Mouse (Mus musculus) neural tube, embryonic 14.5 days (tissue): ENCODE measurements around the gene Fam199x. TPM values are rescaled to one million over a fixed set of nuclear protein-coding genes. Genes with fewer than 3 reads are reported as not detected.

Experiments
- ATAC-seq: fragments of 200-750 bp; cut with Nextera tagmentation; 2 replicates; pipeline ENCODE4 v1.8.0; 2017; ENCODE audit warnings: low read depth, mild to moderate bottlenecking, moderate TSS enrichment, moderate library complexity
- H3K27ac ChIP-seq: fragments of 300-500 bp; sonication (generic); 2 replicates; pipeline ENCODE4 v1.5.1; 2014; ENCODE audit warnings: low read depth, mild to moderate bottlenecking, control low read depth, low read length, moderate library complexity, mixed read lengths
- H3K27me3 ChIP-seq: fragments of 300-500 bp; sonication (generic); 2 replicates; pipeline ENCODE4 v1.6.1; 2014; ENCODE audit warnings: low read length; ENCODE audit not compliant: control insufficient read depth, insufficient read depth
- H3K36me3 ChIP-seq: fragments of 300-500 bp; sonication (generic); 2 replicates; pipeline ENCODE4 v1.6.1; 2014; ENCODE audit warnings: low read length, mixed read lengths; ENCODE audit not compliant: control insufficient read depth, insufficient read depth
- H3K4me1 ChIP-seq: fragments of 300-500 bp; sonication (generic); 2 replicates; pipeline ENCODE4 v1.6.1; 2014; ENCODE audit warnings: low read length; ENCODE audit not compliant: control insufficient read depth, insufficient read depth
- H3K4me2 ChIP-seq: fragments of 300-500 bp; sonication (generic); 2 replicates; pipeline ENCODE4 v1.6.1; 2014; ENCODE audit warnings: mild to moderate bottlenecking, low read depth, low read length, control low read depth
- H3K4me3 ChIP-seq: fragments of 300-500 bp; sonication (generic); 2 replicates; pipeline ENCODE4 v1.5.1; 2014; ENCODE audit warnings: low read depth, low read length, control low read depth, mixed read lengths
- H3K9ac ChIP-seq: fragments of 300-500 bp; sonication (generic); replicated peaks from 2 replicates; pipeline ENCODE4 v1.6.1; 2014; ENCODE audit warnings: low read depth, mild to moderate bottlenecking, control low read depth, low read length, mixed read lengths
- H3K9me3 ChIP-seq: fragments of 300-500 bp; sonication (generic); 2 replicates; pipeline ENCODE4 v1.6.1; 2016; ENCODE audit warnings: low read length; ENCODE audit not compliant: control insufficient read depth
- WGBS: fragments of 180-500 bp; shearing (Covaris S2); extraction: QIAGEN DNeasy Blood & Tissue Kit; methylation state at CpG from one replicate; pipeline ENCODE4 v1.1.7; 2014; 5-methylcytosine and 5-hydroxymethylcytosine counted together
- polyA plus RNA-seq: library from polyadenylated mRNA; unstranded; fragments of >200 nt; fragmentation: Nextera tagmentation; extraction: Ambion mirVana; gene quantifications from 2 replicates; pipeline ENCODE4 v1.2.1, GENCODE M21; 2014

Fam199x gene
- polyA plus RNA-seq, 1 experiment from 2014 or later = 9.8 TPM

GRCm38 (mm10) chrX:137038502-137038901 lies 10.9 kb upstream of the Fam199x start:
- WGBS = 39% methylated on average over 7 of the region's 7 CpGs
- ATAC-seq = peak; percentile 28; the same call in 1 of the 2 replicates

DNA sequence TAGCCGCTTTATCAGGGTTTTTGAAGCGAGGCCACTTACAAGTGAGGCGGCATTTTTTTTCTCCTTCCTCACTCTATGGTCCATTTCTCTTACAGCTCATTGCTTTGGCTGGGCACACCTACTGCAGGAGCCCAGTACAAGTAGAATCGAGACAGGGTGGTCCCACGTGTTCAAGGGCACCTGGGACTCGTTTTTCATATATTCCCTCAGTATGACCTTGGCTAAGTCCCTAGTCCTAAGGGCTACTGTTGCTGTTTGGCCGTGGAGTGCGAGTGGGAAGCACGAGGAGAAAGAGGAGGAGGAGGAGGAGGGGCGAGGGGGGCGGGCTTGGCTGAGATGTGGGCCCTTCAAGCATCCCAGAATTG lies 352 bp upstream of the Fam199x start:
- no peaks in the 10 kb centered on the region for H3K4me1 ChIP-seq
- H3K9me3 ChIP-seq = no peaks in the 10 kb centered on the region
- ATAC-seq = peak; percentile 57; the same call in 1 of the 2 replicates
- no peaks in the 10 kb centered on the region for H3K27me3 ChIP-seq
- H3K9ac ChIP-seq = peak overlapping the region; percentile 63; the same call in 1 of the 2 replicates
- H3K36me3 ChIP-seq = no peaks in the 10 kb centered on the region
- peak overlapping the region; percentile 52 for H3K4me3 ChIP-seq
- H3K27ac ChIP-seq = no peak overlapping the region
- WGBS = 9% methylated on average over 9 of the region's 11 CpGs
- peak overlapping the region; percentile 52 for H3K4me2 ChIP-seq

More at GRCm38 (mm10) chrX:137038502-137038901, 10.9 kb upstream of the Fam199x start:
- Histone ChIP-seq H3K27ac (no peak overlapping the region), H3K4me1 (no peaks in the 10 kb centered on the region), H3K9me3 (no peaks in the 10 kb centered on the region), H3K4me3 (peak overlapping the region; percentile 43), H3K27me3 (no peaks in the 10 kb centered on the region), H3K36me3 (no peaks in the 10 kb centered on the region), H3K9ac (peak overlapping the region; percentile 53), H3K4me2 (peak overlapping the region; percentile 42)

DNA sequence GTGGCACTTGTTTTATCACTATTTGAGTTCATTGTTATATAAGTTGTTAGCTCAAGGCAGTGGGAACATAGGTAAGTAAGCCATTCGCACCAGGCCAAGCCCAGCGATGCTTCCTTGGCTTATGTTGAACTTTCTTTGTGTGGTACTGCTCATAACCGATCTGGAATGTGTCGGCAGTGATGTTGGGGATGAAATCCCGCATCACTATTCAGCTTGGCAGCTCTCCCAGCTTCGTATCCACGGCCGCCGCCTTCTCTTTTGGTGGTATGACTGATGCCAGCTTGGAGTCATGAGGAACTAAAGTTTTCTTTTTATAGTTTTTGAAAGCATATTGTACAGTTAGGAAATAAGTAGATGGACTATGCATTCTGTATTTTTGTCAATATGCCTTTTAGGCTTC lies 13.8 kb downstream of the Fam199x start:
- H3K9me3 ChIP-seq = no peaks in the 10 kb centered on the region
- H3K27me3 ChIP-seq = no peaks in the 10 kb centered on the region
- no peak for ATAC-seq
- no peaks in the 10 kb centered on the region for H3K4me1 ChIP-seq
- H3K27ac ChIP-seq = no peak overlapping the region
- no peaks in the 10 kb centered on the region for H3K36me3 ChIP-seq
- no peak overlapping the region for H3K4me3 ChIP-seq
- H3K4me2 ChIP-seq = no peak overlapping the region
- 78% methylated on average over 9 of the region's 9 CpGs for WGBS
- no peak overlapping the region for H3K9ac ChIP-seq

DNA sequence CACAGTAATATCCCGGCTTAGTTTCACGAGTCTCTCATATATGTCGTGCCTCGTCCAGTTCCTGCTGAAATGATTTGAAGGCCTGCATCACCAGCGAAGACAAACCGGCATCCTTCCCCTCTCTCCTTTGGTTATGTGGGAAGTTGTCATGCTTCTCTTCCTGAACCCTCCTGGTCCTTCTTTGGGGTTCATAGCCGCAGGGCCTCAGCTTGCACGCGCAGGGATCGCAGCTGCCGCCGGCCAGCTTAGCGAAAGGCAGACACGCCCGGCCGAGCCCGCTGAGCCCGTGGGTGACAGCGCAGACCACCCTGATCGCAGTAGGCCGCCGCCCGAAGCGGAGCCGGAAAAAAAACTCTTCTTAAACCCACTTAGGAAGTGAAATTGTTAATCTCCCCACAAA lies 55.1 kb downstream of the Fam199x start:
- H3K4me3 ChIP-seq = no peak overlapping the region
- no peak overlapping the region for H3K4me2 ChIP-seq
- ATAC-seq = no peak
- 20% methylated on average over 25 of the region's 25 CpGs for WGBS
- peaks cover 20% of the 10 kb centered on the region for H3K27me3 ChIP-seq
- no peaks in the 10 kb centered on the region for H3K4me1 ChIP-seq
- no peaks in the 10 kb centered on the region for H3K9me3 ChIP-seq
- H3K27ac ChIP-seq = no peak overlapping the region
- no peaks in the 10 kb centered on the region for H3K36me3 ChIP-seq
- no peak overlapping the region for H3K9ac ChIP-seq

DNA sequence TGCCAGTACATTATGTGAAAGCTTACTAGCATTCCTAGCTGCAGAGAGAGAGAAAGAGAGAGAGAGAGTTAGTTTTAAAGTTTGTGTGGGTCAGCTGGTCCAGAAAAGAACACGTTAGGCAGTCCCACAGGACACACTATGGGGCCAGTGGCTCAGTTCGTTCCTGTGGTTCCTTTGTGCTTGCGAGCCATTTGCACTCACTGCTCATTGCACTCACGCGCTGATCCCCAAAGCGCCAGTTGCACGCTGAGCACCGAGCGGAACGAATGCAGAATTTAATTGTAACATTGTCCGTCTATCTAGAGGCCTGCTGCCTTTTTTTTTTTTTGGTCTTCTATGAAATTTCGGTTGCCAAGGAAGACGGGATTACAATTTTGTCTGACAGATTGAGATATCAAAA lies 57.1 kb downstream of the Fam199x start:
- no peak for ATAC-seq
- WGBS = 11% methylated on average over 12 of the region's 13 CpGs

DNA sequence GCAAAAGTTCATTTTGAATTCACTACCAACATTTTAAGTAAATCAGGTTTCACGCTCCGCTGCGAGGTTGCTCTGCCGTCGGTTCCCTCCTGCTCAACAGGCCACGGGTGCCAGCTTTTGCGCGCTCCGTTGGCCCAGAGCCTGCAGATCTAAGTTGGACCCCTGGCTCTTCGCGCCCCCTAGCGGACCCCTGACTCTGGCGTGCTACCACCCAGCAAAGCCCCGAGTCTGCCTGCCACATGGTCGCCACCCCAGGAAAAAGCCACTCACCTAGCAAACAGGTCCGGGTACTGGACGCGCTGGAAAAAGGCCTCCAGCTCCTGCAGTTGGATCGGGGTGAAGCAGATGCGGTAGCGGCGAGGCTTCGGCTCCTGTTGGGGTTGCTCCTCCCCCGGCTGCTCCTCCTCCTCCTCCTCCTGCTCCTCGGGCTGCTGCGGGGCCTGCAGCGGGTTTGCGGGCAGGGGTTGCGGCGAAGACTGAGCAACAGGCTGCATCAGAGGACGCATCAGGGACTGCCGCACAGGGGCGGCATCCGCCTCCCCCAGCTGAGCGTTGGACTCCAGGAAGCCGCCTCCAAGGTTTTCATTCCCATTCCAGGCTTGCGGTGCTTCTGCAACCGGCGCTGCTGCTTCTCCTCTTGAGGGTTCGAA lies 68.8 kb downstream of the Fam199x start:
- no peak overlapping the region for H3K9ac ChIP-seq
- H3K27me3 ChIP-seq = peaks cover 35% of the 10 kb centered on the region
- WGBS = 18% methylated on average over 39 of the region's 40 CpGs
- no peaks in the 10 kb centered on the region for H3K4me1 ChIP-seq
- ATAC-seq = peak; percentile 60; the same call in 1 of the 2 replicates
- no peaks in the 10 kb centered on the region for H3K36me3 ChIP-seq
- no peak overlapping the region for H3K4me2 ChIP-seq
- no peak overlapping the region for H3K4me3 ChIP-seq
- no peak overlapping the region for H3K27ac ChIP-seq
- H3K9me3 ChIP-seq = no peaks in the 10 kb centered on the region

More for the DNA sequence above, 57.1 kb downstream of the Fam199x start:
- H3K4me1 ChIP-seq = no peaks in the 10 kb centered on the region
- H3K4me2 ChIP-seq = no peak overlapping the region
- H3K4me3 ChIP-seq = no peak overlapping the region
- H3K9ac ChIP-seq = no peak overlapping the region
- H3K9me3 ChIP-seq = no peaks in the 10 kb centered on the region
- H3K27ac ChIP-seq = no peak overlapping the region
- H3K27me3 ChIP-seq = peaks cover 20% of the 10 kb centered on the region
- H3K36me3 ChIP-seq = no peaks in the 10 kb centered on the region

GRCm38 (mm10) chrX:137119675-137120423 lies 70.5 kb downstream of the Fam199x start:
- Histone ChIP-seq H3K9ac (no peak overlapping the region), H3K36me3 (no peaks in the 10 kb centered on the region), H3K27ac (no peak overlapping the region), H3K4me2 (no peak overlapping the region), H3K4me1 (no peaks in the 10 kb centered on the region), H3K9me3 (no peaks in the 10 kb centered on the region), H3K4me3 (no peak overlapping the region), H3K27me3 (peaks cover 35% of the 10 kb centered on the region)
- 21% methylated on average over 52 of the region's 52 CpGs for WGBS
- no peak for ATAC-seq

DNA sequence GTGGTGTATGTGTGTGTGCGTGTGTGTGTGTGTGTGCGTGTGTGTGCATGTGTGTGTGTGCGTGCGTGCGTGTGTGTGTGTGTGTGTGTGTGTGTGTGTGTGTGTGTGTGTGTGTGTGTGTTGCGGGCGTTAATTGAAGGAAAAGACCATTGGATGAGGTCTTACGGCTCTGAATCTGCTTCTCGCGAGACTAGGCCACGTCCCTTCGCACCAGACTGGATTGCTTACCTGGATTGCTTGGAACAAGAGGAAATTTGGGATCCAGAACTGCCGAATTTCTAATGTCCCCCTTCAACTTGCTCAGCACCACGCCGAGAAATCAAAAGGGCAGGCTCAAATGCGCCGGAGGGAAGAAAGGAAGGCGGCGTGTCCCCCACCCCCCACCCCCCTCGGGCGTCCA lies 72.3 kb downstream of the Fam199x start, which contains the start of gene Esx1:
Gene Esx1, minus strand, starts transcription at position 366 of the 400 bp plus-strand sequence.
- 25% methylated on average over 15 of the region's 21 CpGs for WGBS
- H3K27ac ChIP-seq = no peak within 1 kb of the TSS
- H3K36me3 ChIP-seq = no peaks in the 10 kb centered on the region
- no peaks in the 10 kb centered on the region for H3K4me1 ChIP-seq
- no peak within 1 kb of the TSS for H3K9ac ChIP-seq
- H3K4me2 ChIP-seq = no peak within 1 kb of the TSS
- H3K9me3 ChIP-seq = no peaks in the 10 kb centered on the region
- no peak within 1 kb of the TSS for H3K4me3 ChIP-seq
- peaks cover 38% of the 10 kb centered on the region for H3K27me3 ChIP-seq
- no peak for ATAC-seq

DNA sequence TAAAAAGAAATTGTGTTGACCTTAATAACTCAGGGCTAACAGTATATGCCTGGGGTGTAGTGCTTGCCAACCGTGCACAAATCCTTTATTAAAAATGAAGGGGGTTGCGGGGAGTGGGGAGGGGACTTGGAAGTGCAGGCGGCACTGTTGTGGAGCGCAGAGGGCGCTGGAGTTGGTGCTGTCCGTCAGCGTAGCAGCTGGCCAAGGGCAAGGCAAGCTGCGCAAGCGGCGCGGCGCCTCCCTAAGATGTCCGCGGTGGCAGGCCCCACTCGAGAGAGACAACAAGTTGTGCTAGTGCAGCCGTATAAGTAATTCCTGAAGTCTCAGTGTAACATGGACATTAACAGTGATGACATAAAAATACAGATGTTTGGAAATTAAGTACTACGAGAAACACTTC lies 78.1 kb downstream of the Fam199x start:
- 15% methylated on average over 17 of the region's 17 CpGs for WGBS

More for the DNA sequence above, 78.1 kb downstream of the Fam199x start:
- no peak overlapping the region for H3K4me3 ChIP-seq
- H3K4me1 ChIP-seq = no peaks in the 10 kb centered on the region
- H3K27me3 ChIP-seq = peaks cover 26% of the 10 kb centered on the region
- no peaks in the 10 kb centered on the region for H3K9me3 ChIP-seq
- ATAC-seq = no peak
- H3K9ac ChIP-seq = no peak overlapping the region
- H3K36me3 ChIP-seq = no peaks in the 10 kb centered on the region
- no peak overlapping the region for H3K27ac ChIP-seq
- H3K4me2 ChIP-seq = no peak overlapping the region
